Mouse (Mus musculus) stomach, postnatal 0 days (tissue): Measurements from ENCODE around the gene Erich6b. TPM values are rescaled to one million over a fixed set of nuclear protein-coding genes. Genes with fewer than 3 reads are reported as not detected.

Source experiments
- ATAC-seq: fragments of 200-750 bp; cut with Nextera tagmentation; 2 replicates; pipeline ENCODE4 v1.8.0; 2017; ENCODE audit not compliant: low FRiP score, low TSS enrichment
- DNase-seq: peaks from one replicate; pipeline ENCODE4 v3.0.0-alpha.2; 2016; ENCODE audit warnings: low spot score
- H3K27ac ChIP-seq: fragments of 300-500 bp; sonication (generic); replicated peaks from 2 replicates; pipeline ENCODE4 v1.5.1; 2014; ENCODE audit warnings: mild to moderate bottlenecking, control low read depth
- H3K27me3 ChIP-seq: fragments of 300-500 bp; sonication (generic); 2 replicates; pipeline ENCODE4 v1.6.1; 2014; ENCODE audit warnings: low read length; ENCODE audit not compliant: control insufficient read depth, insufficient read depth
- H3K36me3 ChIP-seq: fragments of 300-500 bp; sonication (generic); 2 replicates; pipeline ENCODE4 v1.6.1; 2014; ENCODE audit warnings: low read length, mixed read lengths; ENCODE audit not compliant: control insufficient read depth, insufficient read depth
- H3K4me1 ChIP-seq: fragments of 300-500 bp; sonication (generic); replicated peaks from 2 replicates; pipeline ENCODE4 v1.6.1; 2014; ENCODE audit warnings: antibody characterized with exemption; ENCODE audit not compliant: control insufficient read depth, insufficient read depth
- H3K4me2 ChIP-seq: fragments of 300-500 bp; sonication (generic); replicated peaks from 2 replicates; pipeline ENCODE4 v1.6.1; 2014; ENCODE audit warnings: low read depth, mild to moderate bottlenecking, control low read depth, moderate library complexity
- H3K4me3 ChIP-seq: fragments of 300-500 bp; sonication (generic); 2 replicates; pipeline ENCODE4 v1.5.1; 2014; ENCODE audit warnings: low read depth, low read length, control low read depth
- H3K9ac ChIP-seq: fragments of 300-500 bp; sonication (generic); 2 replicates; pipeline ENCODE4 v1.6.1; 2014; ENCODE audit warnings: mild to moderate bottlenecking, low read length, control low read depth, mixed read lengths
- H3K9me3 ChIP-seq: fragments of 300-500 bp; sonication (generic); 2 replicates; pipeline ENCODE4 v1.6.1; 2016; ENCODE audit warnings: low read length; ENCODE audit not compliant: control insufficient read depth
- CTCF ChIP-seq: IDR thresholded peaks from 2 replicates; pipeline ENCODE4 v1.5.1; 2016; ENCODE audit warnings: antibody characterized with exemption, low read depth, mild to moderate bottlenecking, moderate library complexity
- EP300 ChIP-seq: optimal IDR thresholded peaks from 2 replicates; pipeline ENCODE3; 2016; ENCODE audit warnings: antibody characterized with exemption
- WGBS: fragments of 180-500 bp; shearing (Covaris S2); extraction: QIAGEN DNeasy Blood & Tissue Kit; methylation state at CpG from one replicate; pipeline ENCODE4 v1.1.7; 2014; 5-methylcytosine and 5-hydroxymethylcytosine counted together
- polyA plus RNA-seq: library from polyadenylated mRNA; unstranded; fragments of >200 nt; fragmentation: Nextera tagmentation; extraction: Ambion mirVana; gene quantifications from 2 replicates; pipeline ENCODE4 v1.2.1, GENCODE M21; 2015

Gene Erich6b
- not detected in 2 replicates for polyA plus RNA-seq

GRCm38 (mm10) chr14:75642080-75642479 lies at the start of gene Erich6b:
Erich6b (plus strand) TSS chr14:75642259.
- Histone ChIP-seq H3K27ac (no peak within 1 kb of the TSS), H3K36me3 (no peaks in the 10 kb centered on the region), H3K4me3 (no peak within 1 kb of the TSS), H3K27me3 (no peaks in the 10 kb centered on the region), H3K4me1 (no peaks in the 10 kb centered on the region), H3K4me2 (no peak within 1 kb of the TSS), H3K9ac (no peak within 1 kb of the TSS), H3K9me3 (no peaks in the 10 kb centered on the region)
- WGBS, result 85% methylated on average over 8 of the region's 8 CpGs
- DNase-seq (no peak), ATAC-seq (no peak)
- TF ChIP-seq CTCF (no peak), EP300 (no peak)

- Histone ChIP-seq H3K4me3 (no peak within 1 kb of the TSS), H3K27me3 (no peaks in the 10 kb centered on the region), H3K4me2 (no peak within 1 kb of the TSS), H3K4me1 (no peaks in the 10 kb centered on the region), H3K36me3 (no peaks in the 10 kb centered on the region), H3K9me3 (no peaks in the 10 kb centered on the region), H3K27ac (no peak within 1 kb of the TSS), H3K9ac (no peak within 1 kb of the TSS)
- no peak for TF ChIP-seq CTCF
- no peak for TF ChIP-seq EP300
- no peak for ATAC-seq
- no peak for DNase-seq
- 69% methylated on average over 3 of the region's 3 CpGs for WGBS
Measured at GRCm38 (mm10) chr14:75592978-75593377, 49.1 kb upstream of the Erich6b start, which contains the start of gene Spert. Spert (minus strand) TSS chr14:75593116.

- ATAC-seq (no peak), DNase-seq (no peak)
- Histone ChIP-seq H3K36me3 (no peaks in the 10 kb centered on the region), H3K27me3 (no peaks in the 10 kb centered on the region), H3K4me1 (no peaks in the 10 kb centered on the region), H3K27ac (no peak overlapping the region), H3K9me3 (no peaks in the 10 kb centered on the region), H3K4me2 (no peak overlapping the region), H3K9ac (no peak overlapping the region), H3K4me3 (no peak overlapping the region)
- 91% methylated on average over 2 of the region's 2 CpGs for WGBS
- TF ChIP-seq EP300, result no peak
- TF ChIP-seq CTCF, result no peak
Measured at GRCm38 (mm10) chr14:75609176-75609575, 32.9 kb upstream of the Erich6b start.

GRCm38 (mm10) chr14:75616375-75616774 lies 25.7 kb upstream of the Erich6b start:
- ATAC-seq (no peak), DNase-seq (no peak)
- no peak overlapping the region for H3K9ac ChIP-seq
- no peak overlapping the region for H3K4me3 ChIP-seq
- no peaks in the 10 kb centered on the region for H3K9me3 ChIP-seq
- H3K27me3 ChIP-seq, result no peaks in the 10 kb centered on the region
- H3K36me3 ChIP-seq, result no peaks in the 10 kb centered on the region
- TF ChIP-seq EP300 (no peak), CTCF (no peak)
- WGBS, result 70% methylated on average over 6 of the region's 6 CpGs
- no peak overlapping the region for H3K27ac ChIP-seq
- H3K4me1 ChIP-seq, result no peaks in the 10 kb centered on the region
- H3K4me2 ChIP-seq, result no peak overlapping the region

- Histone ChIP-seq H3K27me3 (no peaks in the 10 kb centered on the region), H3K4me3 (no peak overlapping the region), H3K9me3 (no peaks in the 10 kb centered on the region), H3K4me2 (no peak overlapping the region), H3K36me3 (no peaks in the 10 kb centered on the region), H3K27ac (no peak overlapping the region), H3K9ac (no peak overlapping the region), H3K4me1 (no peaks in the 10 kb centered on the region)
- WGBS, result 70% methylated on average over 7 of the region's 7 CpGs
- TF ChIP-seq CTCF, result no peak
- TF ChIP-seq EP300, result no peak
- DNase-seq (no peak), ATAC-seq (no peak)
Measured at GRCm38 (mm10) chr14:75622984-75623383, 19.1 kb upstream of the Erich6b start.

DNA sequence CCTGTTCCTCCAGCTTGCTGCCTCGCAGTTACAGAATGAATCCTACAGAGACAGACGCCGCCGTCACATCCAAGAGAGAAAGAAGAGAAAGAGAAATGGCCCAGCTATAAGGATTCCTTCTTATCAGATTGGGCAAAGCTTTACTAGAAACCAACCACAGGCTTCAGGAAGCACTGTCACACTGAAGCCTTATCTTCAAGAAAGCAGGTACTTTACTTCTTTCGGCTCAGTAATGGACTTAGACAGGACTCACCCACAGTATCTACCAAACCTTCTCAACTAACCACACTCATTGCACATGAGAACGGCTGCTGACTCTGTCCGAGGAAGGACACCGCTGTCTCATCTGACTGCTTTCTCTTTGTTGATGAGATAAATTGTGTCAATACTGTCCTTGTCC lies 13.2 kb upstream of the Erich6b start:
- Histone ChIP-seq H3K36me3 (no peaks in the 10 kb centered on the region), H3K27ac (no peak overlapping the region), H3K4me3 (no peak overlapping the region), H3K4me2 (no peak overlapping the region), H3K9ac (no peak overlapping the region), H3K9me3 (no peaks in the 10 kb centered on the region), H3K4me1 (no peaks in the 10 kb centered on the region), H3K27me3 (no peaks in the 10 kb centered on the region)
- no peak for TF ChIP-seq EP300
- TF ChIP-seq CTCF, result no peak
- ATAC-seq (no peak), DNase-seq (no peak)
- 86% methylated on average over 8 of the region's 8 CpGs for WGBS
